Mouse (Mus musculus): ENCODE measurements around the gene Pigg.
"Not testable (repeated sequence)": the region's sequence is repeated elsewhere in the genome, so short reads cannot be mapped to it uniquely, and the experiment has no call there.

Gene Pigg

GRCm38 (mm10) chr5:108312224-108313064 is at the start of gene Pigg:
TSS of gene Pigg (plus strand) at chr5:108312609.
- in situ Hi-C loops (cut with MboI, MseI), result loop anchor here in 1 of 2 experiments (5.0 kb wide), 1 partner anchor 45 kb away; the partner anchor contains the start of gene Dr1

- in situ Hi-C loops (cut with MboI, MseI), result loop anchor here in 1 of 2 experiments (10.0 kb wide), 1 partner anchor 818 kb away; no protein-coding TSS in a partner anchor
Observed at GRCm38 (mm10) chr5:108262722-108263121, 49.7 kb upstream of the Pigg start.

GRCm38 (mm10) chr5:108263785-108264184 is 48.6 kb upstream of the Pigg start:
- in situ Hi-C loops (cut with MboI, MseI), result loop anchor here in 1 of 2 experiments (10.0 kb wide), 1 partner anchor 819 kb away; no protein-coding TSS in a partner anchor

- in situ Hi-C loops (cut with MboI, MseI), result loop anchor here (5.0 to 10.0 kb wide), 2 partner anchors 45 to 822 kb away; partner anchors contain the start of gene Pigg (in 1 of the 2)
Observed at GRCm38 (mm10) chr5:108266990-108267389, 45.4 kb upstream of the Pigg start.

GRCm38 (mm10) chr5:108268127-108269062 is 44.0 kb upstream of the Pigg start, which contains the start of gene Dr1:
TSS of gene Dr1 (plus strand) at chr5:108268897.
- in situ Hi-C loops (cut with MboI, MseI), result loop anchor here (5.0 to 10.0 kb wide), 2 partner anchors 44 to 824 kb away; partner anchors contain the start of gene Pigg (in 1 of the 2)

GRCm38 (mm10) chr5:108269063-108269810 is 43.2 kb upstream of the Pigg start:
- in situ Hi-C loops (cut with MboI, MseI), result loop anchor here (5.0 to 10.0 kb wide), 2 partner anchors 43 to 824 kb away; partner anchors contain the start of gene Pigg (in 1 of the 2)

DNA sequence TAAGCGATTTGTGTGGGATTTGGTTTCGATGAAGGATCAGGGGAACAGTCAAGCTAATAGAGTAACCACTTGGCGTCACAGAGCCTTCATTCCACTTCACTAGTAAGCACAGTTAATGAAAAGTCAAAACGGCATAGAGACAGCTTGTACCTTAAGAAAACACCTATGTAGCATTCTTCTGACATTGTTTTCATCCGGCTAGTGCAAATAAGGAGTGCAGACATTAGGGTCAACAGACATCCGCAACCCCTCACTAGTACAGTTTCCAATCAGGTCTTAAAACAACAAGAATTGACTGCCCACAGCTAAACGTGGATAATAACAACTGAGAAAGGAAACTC is 42.6 kb upstream of the Pigg start:
- in situ Hi-C loops (cut with MboI, MseI), result loop anchor here (5.0 to 10.0 kb wide), 2 partner anchors 43 to 825 kb away; partner anchors contain the start of gene Pigg (in 1 of the 2)

DNA sequence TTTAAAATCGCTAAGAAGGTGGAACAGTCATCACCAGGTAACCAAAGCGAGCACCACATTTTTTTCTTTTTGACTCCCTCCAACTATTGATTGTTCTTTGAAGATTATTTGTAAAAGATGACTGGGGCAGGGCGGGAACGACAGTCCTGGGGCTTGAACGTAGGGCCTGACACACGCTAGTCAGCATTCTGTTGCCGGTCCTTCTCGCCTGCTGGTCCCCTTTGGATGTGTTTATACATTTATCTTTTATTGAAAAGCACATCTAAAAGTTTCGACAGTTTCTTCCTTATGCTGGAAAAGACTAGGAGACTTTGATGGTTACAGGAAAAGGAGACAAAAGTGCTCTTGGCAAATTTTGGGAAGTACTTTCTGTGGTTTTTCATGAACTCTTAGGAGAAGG is 42.0 kb upstream of the Pigg start:
- in situ Hi-C loops (cut with MboI, MseI), result no loop called here

DNA sequence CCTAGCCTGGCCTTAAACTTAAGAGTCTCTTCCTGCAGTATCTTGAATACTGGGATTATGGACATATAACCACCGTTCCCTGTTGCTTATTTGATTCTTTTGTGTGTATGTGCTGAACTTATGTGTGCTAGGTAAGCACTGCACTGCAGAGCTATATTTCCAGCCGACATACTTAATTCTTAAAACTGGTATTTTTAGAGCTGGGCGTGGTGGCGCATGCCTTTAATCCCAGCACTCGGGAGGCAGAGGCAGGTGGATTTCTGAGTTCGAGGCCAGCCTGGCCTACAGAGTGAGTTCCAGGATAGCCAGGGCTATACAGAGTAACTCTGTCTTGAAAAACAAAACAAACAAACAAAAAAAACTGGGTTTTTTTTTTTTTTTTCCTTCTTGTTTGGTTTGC is 41.1 kb upstream of the Pigg start:
- in situ Hi-C loops (cut with MboI, MseI), result not testable (repeated sequence)

- in situ Hi-C loops (cut with MboI, MseI), result no loop called here
Observed at GRCm38 (mm10) chr5:108286957-108287356, 25.5 kb upstream of the Pigg start.

- in situ Hi-C loops (cut with MboI, MseI), result no loop called here
Observed at GRCm38 (mm10) chr5:108301567-108301966, 10.8 kb upstream of the Pigg start.

GRCm38 (mm10) chr5:108313065-108313860 is 854 bp downstream of the Pigg start:
- in situ Hi-C loops (cut with MboI, MseI), result loop anchor here in 1 of 2 experiments (5.0 kb wide), 1 partner anchor 46 kb away; the partner anchor contains the start of gene Dr1

DNA sequence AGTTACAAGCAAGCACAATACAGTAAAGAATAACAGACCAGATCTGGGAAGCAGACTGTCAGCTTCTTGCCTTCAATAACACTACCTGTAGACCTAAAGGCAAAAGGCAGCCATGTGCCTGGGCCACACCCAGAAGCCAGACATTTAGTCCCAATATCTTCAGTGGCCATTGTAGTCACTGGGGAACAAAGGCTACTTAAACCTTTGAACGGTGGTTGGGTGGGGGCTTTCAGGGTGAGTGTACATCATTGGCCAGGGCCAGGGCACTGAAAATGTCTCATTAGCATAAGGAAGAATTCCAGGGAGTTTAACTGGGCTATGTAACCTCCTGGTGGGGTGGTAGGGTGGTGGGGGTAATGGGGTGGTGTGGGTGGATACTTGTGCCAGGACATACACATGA is 18.6 kb downstream of the Pigg start:
- in situ Hi-C loops (cut with MboI, MseI), result no loop called here

DNA sequence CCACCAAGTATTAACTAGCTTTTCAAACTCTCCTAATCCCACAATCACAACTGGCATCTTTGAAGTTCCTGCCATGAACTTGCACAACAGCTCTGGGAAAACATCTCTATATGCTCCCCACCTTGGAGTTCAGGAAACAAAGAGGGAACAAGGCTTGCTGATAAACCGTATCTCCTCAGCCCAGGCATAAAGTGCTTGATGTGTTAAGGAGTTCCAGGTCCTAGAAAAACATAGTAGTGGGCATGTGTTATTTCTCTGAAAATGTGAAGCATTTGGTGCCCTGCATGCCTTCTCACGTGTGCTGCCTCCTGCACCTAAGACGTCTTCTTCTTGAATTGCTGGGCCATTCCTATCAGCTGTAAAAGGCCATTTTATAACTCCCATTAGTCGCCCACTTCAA is 25.0 kb downstream of the Pigg start:
- in situ Hi-C loops (cut with MboI, MseI), result no loop called here

GRCm38 (mm10) chr5:108338049-108338448 is 25.6 kb downstream of the Pigg start:
- in situ Hi-C loops (cut with MboI, MseI), result no loop called here

- in situ Hi-C loops (cut with MboI, MseI), result no loop called here
Observed at GRCm38 (mm10) chr5:108343680-108344170, 31.3 kb downstream of the Pigg start.

DNA sequence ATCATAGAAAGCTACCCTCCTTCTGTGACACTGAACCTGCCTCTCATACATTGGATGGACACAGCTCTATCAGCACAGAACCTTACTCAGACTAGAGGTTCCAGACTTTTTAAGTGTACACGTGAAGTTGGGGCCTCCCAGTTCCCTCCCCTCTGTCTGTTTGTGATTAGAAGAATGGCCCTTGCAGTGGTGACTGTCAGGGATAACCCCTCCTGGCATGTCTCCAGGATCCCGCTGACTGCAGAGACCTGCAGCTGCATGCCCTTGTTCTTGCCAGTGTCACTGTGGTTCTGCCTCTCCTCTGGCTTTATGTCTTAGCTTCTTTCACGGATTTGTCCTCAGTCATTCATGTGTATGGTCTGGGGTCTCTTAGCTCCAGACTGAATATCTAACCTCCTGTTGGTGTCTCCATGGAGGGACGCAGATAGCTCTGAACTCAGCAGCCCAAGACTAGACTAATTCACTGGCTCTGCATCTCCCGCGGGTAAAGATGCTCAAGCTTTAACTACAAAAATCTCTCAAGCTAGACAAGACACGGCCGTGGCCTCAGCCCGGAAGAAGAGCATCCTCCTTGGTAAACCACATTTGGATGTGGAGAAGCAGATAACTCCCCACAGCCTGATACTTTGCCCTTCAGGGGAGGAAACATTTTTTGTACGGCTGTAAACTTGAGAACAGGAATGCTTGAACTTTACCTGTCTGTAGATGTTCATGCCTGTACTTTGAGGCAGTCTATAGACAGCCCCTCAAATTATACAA is 33.1 kb downstream of the Pigg start:
- in situ Hi-C loops (cut with MboI, MseI), result no loop called here

- in situ Hi-C loops (cut with MboI, MseI), result no loop called here
Observed at GRCm38 (mm10) chr5:108347843-108348242, 35.4 kb downstream of the Pigg start.

- in situ Hi-C loops (cut with MboI, MseI), result no loop called here
Observed at GRCm38 (mm10) chr5:108349511-108350148, 37.2 kb downstream of the Pigg start.
